Mouse (Mus musculus): ENCODE results near the gene Zfp949.

The Zfp949 gene

DNA sequence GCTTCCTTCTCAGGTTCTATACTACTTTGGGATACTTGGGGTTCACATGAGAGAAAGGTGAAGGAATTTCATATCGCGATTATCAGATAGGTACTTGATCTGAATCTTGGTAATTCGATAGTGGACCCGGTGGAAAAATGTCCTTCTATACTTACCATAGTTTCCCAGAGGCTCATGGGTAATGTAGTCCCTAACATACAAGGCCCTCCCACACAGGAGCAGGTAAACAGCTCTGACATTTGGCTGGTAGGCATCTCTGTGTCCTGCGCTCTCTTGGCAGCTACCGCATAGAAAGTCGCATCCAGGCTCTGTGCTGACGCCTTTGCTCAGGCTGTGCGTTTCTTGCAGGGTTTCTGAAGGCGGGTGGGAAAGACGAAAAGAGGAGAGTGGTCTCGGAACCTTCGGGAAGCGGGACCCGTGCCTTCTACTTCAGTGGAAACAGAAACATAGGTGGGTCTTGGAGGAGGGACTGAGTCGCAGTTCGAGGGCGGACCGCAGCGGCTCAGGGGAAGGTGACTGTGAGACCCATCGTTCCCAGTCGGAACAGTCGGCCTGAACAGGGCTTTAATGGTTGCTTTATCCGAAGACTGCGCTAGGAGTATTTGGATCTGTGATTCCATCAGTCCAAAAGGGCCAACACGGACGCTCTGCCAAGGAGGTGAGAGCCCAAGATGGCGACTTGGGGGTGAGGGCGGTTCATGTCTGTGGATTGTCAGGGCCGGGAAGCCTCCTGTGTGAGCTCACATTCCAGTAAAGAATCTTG lies at the start of gene Zfp949:
Gene Zfp949, plus strand, starts transcription at position 170 of the 763 bp plus-strand sequence.
- DNase-seq (ENCODE audit: low read depth, low spot score): peak; percentile 94

DNA sequence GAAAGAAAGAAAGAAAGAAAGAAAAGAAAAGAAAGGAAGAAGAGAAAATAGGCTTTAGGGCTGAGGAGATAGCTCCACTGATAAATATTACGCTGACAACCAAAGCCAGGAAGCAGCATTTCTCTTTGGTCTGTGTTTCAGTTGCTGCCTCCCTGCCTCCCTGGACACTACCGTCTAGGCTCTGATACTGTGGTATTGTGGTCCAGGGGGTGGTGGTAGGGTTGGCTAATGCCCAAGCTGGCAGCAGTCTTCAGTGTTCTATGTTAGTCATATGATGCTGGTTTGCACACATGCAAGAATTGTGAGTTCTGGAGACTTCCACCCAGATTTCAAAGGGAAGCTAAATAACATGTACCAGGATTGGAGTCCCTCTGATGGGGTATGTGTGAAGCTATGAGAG lies 47.7 kb upstream of the Zfp949 start:
- DNase-seq (ENCODE audit: low read depth, low spot score): no peak

DNA sequence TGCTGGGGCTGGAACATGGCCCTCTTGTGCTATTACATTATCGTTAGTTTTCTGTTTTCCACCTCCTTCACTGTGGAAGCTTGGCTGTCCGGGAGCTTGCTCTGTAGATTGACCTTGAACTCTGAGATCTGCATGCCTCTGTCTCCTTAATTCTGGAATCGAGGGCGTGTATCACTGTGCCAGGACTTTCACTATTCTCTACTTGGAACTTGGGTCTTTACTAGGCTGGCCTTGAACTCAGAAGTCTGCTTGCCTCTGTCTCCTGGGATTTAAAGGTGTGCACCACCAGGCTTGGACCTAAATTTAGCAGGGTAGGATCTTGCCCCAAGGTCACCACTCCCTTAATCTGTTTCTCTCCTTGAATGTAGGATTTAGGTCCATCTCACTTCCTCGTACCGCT lies 46.0 kb upstream of the Zfp949 start:
- DNase-seq (ENCODE audit: low read depth, low spot score): peak; percentile 60

DNA sequence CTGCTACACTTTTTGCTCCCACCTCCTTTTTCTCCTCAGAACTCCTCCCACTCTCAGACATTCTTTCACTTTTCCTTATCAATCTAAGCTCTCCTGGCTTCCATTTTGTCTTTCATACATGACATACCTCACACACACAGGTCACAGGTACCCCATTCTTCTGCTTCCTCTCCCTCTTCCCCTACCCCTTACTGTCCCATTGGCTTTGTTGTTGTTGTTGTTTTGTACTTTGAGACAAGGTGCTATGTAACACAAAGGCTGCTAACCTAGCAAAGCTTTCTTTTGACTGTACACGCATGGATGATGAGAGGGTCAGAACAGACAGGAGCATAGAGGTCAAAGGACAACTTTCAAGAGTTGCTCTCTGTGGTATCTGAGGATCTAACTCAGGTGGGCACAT lies 32.3 kb upstream of the Zfp949 start:
- DNase-seq (ENCODE audit: low read depth, low spot score): no peak

DNA sequence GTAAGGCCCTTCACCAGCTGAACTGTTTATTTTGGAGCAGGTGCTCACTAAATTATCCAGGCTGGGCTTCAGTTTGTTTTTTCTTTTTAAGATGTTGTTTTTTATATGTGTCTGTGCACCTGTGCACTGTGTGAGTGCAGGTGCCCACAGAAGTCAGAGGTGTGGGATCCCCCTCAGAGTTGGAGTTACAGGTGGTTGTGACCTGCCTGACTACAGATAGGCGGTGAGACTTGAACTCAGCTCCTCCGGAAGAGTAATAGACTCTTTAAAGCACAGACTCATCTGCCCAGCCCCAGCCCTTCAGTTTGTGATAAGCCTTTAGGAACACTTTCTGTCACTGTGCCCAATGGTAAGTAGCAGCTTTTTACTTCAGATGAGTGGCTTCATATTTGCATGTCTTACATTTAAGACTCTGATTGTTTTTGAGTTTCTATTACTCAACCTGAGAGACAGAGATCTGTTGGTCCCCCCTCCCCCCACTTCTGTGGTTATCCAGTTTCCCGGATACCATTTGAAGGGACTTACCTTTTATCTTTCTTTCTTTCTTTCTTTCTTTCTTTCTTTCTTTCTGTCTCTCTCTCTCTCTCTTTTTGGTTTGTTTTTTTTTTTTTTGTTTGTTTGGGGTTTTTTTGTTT lies 31.3 kb upstream of the Zfp949 start:
- DNase-seq (ENCODE audit: low read depth, low spot score): no peak

DNA sequence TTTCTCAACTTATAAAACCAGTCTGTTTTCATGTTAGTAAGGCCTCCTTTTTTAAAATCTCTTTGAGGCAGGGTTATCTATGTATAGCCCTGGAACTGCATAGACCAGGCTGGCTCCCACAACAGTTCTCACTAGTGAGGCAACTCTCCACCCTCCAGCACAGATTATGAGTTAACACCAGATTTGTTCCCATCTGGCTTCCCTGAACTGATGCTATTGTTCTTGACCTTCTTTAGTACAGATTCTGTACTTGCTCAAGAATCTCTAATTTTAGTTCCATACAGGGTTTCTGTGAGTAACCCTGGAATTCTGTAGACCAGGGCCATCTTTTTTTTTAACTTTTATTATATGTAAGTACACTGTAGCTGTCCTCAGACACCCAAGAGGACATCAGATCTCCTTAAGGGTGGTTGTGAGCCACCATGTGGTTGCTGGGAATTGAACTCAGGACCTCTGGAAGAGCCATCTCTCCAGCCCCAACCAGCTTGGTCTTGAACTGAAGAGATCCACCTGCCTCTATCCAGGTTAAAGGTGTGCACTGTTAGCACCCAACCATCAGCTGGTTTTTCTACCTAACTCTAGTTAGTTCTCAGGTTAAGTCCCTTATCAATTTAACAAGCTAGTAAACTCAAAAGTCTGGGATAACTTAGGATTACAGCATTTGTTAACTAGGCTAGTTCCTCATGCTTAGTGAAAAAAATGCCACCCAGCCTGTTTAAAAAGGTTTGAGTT lies 28.3 kb upstream of the Zfp949 start:
- peak; percentile 38 for DNase-seq (ENCODE audit: low read depth, low spot score)

DNA sequence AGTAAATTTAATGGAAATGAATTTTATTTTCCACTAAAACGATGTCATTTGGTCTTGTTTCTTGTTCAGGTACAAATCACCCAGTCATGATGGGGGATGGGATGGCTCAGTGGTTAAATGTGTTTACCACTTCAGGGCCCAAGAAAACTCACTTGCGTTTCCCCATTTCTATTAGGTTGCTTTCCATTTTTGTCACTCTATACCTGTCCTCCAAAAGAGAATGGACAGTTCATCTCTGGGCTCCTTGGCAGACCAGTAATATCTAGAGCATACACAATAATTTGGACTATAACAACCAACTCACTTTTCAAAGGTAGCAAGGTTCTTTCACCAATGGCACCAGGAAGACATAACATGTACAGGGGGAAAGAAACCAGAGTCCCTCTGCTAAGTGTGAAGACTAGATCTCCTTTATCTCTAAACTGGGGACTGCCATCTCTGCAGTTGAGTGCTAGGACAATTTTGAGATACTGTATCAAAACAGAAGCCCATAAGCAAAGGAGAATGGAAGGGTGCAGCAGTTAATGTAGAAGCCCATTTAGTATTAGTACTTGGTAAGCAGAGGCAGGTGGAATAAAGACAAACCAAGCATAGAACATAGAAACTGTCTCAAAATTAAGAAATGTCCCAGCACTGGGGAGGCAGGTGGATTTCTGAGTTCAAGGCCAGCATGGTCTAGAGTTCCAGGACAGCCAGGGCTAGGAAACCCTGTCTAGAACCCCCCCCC lies 27.5 kb upstream of the Zfp949 start:
- peak; percentile 71 for DNase-seq (ENCODE audit: low read depth, low spot score)

DNA sequence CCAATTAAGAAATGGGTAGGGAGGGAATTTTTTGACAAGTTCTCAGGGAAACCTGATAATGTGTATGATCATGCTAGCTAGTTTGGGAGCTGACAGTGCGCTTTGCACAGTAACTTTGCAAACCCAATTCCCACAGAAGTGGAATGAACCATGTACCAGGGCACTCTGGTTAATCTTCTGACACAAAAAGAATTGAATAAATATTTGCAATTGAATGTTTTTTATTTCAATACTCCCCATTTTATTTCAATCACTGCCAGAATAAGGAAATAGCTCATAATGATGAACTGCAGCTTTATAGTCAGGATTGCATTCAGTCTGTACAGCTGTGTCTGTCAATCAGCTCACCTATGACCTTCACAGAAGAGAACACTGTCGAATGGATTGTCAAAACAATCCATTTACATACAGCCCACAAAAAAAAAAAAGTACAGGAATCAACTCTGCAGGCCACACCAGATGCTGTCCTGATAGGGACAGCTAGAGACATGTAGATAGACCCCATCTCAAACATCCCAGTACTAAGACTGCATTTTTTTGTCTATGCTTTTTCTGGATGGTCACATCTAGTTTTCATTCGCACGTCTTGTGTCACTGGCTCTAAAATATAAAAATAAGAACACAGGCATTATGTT lies 26.9 kb upstream of the Zfp949 start:
- peak; percentile 50 for DNase-seq (ENCODE audit: low read depth, low spot score)

DNA sequence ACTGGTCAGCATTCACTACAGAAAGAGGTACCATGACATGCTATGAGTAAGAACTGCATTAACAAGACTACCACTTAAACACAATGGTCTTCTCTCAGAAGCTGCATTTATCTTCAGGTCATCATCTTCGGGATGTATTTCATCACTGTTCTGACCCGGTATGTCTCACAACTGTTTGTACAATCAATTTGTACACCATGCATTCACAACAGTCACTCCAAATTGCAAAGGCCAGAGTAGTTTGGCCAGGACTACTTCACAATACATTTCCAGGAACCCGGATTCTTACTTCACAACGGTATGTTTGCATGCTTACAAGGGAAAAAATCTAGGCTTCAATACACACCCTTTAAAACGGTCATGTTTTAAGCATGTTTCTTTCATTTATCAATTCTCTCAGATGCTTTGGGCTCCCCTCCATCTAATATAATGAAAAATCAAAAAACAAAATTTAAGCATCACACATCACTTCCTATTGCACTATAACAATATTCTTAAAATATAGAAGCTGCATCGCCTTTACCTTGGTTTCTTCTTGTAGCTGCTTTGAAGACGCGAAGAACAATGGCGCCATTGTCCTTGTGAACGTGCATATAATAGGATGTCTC lies 25.8 kb upstream of the Zfp949 start:
- DNase-seq (ENCODE audit: low read depth, low spot score): peak; percentile 18

DNA sequence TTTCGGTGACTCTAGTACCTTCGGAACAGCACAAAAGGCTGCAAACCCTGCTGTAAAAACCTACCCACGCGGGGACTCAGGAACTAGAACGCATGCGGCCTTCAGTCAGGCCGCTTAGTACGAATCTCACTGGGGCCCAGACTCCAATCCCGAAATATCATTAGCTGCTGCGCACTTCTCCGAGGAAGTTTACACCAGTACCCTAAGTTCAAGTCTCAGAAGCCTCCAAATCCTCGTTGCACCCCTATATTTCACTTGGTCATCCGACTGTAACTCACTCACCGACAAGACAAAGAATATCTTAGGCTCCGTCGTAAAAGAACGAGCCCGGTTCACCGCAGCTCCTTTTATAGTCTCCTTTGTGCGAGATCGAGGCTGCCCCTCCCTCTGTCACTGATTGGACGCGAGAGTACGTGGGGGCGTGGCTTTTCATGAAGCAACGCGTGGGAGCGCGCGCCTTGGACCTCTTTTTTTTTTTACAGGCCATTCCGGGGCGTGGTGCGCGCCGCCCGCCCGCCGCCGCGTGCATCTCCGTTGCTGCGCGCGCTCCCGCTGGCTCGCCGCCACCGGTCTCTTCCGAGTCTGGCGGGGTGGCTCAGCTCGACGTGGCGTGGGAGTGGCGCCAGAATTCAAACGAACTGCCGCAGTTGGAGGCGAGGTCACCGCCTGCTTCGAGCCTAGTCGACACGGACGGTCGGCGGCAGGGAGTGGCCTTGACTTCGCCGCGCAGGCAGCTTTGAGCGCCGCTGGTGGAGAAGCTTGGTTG lies 25.1 kb upstream of the Zfp949 start:
- peak; percentile 97 for DNase-seq (ENCODE audit: low read depth, low spot score)

DNA sequence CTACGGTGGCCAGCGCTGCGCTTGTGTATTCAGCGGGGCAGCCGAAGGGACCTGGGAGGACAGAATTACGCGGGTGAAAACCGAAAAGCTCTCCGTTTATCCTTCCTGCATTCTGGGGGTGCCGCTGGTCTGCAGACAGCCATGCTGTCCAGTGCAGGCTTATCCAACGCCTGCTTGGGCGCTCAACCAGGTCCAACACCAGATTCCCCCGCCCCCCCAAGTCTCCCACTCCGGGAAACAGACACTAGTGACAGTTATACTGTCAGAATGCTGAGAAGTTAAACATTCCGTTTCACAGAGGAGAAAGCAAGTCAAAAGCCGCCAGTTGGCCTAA lies 24.5 kb upstream of the Zfp949 start:
- no peak for DNase-seq (ENCODE audit: low read depth, low spot score)

DNA sequence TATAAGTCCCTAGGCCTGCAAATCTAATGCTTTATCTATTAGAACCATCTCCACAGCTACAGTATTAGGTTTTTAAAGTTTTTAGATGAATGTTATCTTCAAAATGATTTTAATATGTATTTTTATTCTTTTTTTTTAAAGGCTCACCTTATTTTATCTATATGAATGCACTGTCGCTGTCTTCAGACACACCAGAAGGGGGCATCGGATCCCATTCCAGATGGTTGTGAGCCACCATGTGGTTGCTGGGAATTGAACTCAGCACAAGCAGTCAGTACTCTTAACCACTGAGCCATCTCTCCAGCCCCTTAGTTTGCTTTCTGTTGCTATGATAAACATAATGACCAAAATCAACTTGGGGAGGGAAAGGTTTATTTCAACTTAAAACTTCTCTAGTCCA lies 23.5 kb upstream of the Zfp949 start:
- DNase-seq (ENCODE audit: low read depth, low spot score): no peak

DNA sequence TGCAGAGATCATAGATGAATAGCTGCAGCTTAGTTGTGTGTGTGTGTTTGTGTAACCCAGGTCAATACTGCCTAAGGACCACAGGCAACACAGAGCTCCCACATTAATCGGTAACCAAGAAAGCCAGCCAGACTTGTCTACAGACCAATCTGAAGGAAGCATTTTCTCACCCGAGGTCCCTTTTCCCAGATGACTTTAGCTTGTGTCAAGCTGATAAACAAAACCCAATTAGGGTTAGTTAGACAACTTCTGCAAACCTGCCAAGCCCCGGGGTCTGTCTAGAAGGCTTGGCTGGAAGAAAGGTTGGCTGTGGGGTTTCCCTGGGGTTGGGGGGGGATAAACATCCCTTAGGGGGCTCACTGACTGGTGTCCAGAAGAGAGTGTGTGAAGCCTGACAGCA lies 23.0 kb upstream of the Zfp949 start:
- no peak for DNase-seq (ENCODE audit: low read depth, low spot score)

DNA sequence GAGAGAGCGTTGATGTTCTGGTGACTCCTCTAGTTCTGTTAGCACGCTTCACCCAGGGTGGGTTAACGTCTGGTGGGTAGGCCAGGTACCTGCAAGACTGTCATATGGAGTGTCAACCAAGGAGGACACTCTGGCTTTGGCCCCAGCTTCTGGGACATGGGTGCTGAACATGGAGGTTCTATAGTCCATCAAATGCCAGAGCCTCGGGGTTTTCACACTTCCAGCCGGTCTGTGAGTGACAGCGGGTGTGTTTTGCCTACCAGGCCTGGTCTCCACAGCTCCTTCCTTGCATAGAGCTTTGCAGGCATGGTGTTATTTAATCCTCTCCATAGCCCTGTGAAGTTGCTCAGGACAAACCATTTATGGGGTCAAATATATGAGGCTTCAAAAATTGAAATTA lies 22.5 kb upstream of the Zfp949 start:
- DNase-seq (ENCODE audit: low read depth, low spot score): no peak

DNA sequence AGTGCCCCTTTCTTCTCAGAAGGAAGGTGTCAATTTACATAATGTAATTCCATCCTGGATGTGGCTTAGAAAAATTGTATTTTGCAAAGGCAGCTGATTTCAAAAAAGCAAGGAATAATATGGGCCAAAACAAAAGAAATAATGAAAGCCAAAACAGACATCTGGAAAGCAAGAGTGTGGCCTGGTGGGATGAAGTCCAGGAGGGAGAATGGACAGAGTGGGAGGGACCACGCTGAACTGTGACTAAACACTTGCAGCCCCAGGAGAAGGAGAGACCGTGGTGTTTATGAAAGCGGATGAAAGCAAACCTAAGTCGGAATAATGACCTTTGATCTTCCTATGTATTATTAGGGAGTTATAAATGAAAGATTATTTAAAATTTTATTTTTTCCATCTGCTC lies 19.9 kb upstream of the Zfp949 start:
- no peak for DNase-seq (ENCODE audit: low read depth, low spot score)

DNA sequence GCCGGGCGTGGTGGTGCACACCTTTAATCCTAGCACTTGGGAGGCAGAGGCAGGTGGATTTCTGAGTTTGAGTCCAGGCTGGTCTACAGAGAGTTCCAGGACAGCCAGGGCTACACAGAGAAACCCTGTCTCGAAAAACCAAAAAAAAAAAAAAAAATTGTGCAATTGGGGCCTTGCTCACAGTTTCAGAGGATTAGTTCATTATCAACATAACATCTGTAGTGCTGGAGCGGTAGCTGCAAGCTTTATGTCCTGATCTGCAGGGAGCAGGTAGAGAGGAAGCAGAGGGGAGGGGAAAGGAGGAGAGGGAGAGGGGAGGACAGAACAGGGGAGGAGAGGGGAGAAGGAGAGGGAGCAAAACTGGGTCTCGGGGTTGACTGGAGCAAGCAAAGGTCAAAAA lies 19.1 kb upstream of the Zfp949 start:
- no peak for DNase-seq (ENCODE audit: low read depth, low spot score)

DNA sequence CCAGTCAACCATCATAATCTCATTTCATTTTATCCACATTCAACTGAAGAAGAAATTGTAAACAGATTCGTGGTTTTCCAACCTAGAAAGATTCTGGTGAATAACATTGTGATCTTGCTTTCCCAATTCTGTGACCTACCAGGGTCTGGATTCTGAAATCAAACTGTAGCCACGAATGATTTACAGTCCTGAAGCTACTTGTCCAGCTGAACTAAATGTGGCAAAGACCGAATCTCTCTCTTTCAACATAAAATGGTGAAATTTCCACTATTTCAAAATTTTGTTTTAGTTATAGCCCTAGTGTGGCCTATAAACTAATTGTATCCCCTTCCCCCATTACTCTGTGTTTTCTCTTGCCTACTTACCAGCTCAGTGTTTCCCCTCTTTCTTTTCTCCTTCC lies 18.2 kb upstream of the Zfp949 start:
- no peak for DNase-seq (ENCODE audit: low read depth, low spot score)

DNA sequence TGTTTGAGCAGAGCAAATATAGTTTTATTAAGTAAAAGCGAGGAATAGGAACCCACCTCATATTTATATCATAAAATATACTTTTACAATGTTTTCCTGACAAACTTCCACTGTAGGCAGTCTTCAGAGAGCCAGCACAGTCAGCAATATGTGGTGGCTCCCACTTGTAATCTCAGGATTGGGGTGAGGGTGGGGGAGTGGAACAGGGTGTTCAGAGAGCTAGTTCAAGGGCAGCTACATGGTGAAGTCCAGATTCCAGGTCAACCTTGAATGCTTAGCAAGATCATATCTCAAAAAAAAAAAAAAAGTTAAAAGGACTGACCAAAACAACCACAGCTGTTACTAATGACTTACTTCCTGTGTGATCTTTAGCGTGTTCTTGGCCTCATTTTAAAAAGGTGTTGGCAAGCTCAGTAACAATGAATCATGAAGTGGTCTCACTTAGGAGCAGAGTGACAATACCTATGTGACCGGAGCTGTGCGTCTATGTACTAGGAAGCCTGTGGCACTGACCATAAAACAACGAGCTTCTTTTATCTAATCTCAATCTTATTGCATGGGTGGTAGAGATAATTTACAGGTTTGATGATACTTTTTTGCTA lies 17.7 kb upstream of the Zfp949 start:
- DNase-seq (ENCODE audit: low read depth, low spot score): no peak

DNA sequence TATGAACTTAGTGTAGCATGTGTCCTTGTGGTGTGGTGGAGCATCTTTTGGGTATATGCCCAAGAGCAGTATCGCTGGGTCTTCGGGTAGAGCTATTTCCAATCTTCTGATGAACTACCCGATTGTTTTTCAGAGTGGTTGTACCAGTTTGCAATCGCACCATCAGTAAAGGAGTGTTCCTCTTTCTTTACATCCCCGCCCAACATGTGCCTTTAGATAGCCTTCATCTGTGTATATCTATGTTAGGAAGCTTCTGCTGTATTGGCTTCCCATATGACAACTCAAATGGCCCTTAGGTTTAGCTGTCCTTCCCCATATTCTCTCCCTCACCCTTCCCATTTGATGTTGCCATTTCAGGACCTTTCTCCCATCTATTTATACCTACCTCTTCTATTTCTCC lies 13.7 kb upstream of the Zfp949 start:
- no peak for DNase-seq (ENCODE audit: low read depth, low spot score)

DNA sequence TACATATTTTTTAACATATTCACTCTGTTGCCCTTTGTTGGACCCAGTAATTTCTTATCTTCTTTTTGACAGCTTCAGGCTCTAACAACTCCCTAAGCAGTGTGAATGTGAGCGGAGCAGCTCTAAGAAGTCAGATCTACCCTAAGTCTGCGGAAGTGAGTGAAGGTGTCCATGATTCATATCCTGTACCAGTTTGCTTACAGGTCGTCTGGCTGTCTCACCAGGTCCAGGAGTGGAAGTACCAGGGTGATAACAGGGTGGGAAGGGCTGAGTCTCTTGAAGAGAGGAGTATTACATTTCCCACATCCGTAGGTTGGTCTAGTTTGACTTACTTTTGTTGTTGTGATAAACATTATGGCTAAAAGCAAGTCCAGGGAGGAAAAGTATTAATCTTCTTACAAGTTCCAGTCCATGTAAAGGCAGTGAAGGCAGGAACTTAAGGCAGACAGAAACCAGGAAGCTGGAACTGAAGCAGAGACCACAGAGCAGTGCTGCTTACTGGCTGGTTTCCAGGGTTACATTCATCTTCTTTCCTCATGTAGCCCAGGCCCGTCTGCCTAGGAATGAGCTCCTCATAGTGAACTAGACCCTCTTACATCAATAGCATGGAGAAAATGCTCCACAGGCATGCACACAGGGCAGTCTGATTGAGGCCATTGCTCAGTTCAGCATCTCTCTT lies 8.1 kb upstream of the Zfp949 start:
- no peak for DNase-seq (ENCODE audit: low read depth, low spot score)

Data from R1 (cell line).